Mouse (Mus musculus) testis, postnatal 14 days (tissue): ENCODE data around the gene Ube2j2.

ENCODE experiments used
- DNase-seq: peaks from one replicate; pipeline ENCODE4 v3.0.0; 2021; ENCODE audit warnings: low spot score

Ube2j2 gene

DNA sequence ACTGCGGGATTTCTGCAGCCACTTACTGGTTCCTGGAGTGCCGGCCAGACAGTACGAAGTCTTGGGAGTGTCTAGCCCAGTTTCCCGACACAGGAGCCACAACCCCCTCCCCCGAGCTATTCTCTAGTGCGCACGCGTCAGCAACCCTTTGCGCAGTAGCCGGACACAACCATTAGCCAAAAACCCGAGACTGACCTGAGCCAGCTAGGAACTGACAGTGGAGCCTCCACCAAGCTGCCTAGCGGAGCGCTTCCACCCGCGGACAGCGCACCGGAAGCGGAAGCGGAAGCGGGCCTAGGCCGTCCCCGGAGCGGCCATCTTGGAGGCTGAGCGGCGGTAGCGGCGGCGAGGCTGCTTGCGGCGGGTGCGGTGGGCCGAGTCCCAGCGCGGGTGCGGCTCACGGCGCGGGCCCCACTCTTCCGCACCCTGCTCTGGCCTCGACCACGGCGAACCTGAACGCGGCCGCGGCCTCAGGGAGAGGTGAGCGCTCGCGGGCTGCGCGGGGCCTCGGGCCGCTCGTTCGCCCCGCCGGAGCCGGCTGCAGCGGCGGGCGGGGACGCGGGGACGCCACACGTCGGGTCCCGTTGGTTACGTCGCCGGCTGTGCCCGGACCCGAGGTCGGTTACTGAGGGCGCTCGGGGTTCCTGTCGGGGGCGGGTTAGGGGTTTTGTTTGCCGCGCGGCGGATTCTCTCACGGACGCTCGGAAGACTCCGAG, at the start of gene Ube2j2:
Gene Ube2j2, plus strand, starts transcription at position 298 of the 716 bp plus-strand sequence.
- DNase-seq = peak; percentile 95

DNA sequence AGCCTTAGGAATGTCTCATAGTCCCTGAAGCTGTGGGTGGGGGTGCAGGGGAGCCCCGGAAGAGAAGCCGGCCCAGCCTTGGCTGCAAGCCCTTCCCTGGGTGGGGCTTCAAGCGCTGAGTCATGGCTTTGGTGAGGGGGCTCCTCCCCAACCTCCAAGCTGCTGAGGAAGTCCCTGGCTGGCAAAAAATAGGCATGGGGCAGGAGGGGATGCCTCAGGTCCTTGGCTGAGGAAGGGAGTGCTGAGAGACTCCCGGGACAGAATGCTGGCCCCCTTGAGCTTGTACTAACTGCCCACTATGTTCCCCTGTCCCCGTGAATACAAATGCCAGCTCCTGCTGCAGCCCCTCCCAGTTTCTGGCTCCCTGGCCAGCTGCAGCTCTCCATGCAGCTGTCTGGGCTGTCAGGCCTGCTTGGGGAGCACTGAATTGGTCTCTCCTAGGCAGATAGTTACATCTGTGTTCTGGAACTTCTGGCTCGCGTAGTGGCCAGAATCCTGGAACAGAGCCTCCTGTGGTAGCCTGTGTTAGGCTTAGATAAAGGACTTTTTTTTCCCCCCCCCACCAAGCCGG, 49.2 kb upstream of the Ube2j2 start:
- DNase-seq = no peak

DNA sequence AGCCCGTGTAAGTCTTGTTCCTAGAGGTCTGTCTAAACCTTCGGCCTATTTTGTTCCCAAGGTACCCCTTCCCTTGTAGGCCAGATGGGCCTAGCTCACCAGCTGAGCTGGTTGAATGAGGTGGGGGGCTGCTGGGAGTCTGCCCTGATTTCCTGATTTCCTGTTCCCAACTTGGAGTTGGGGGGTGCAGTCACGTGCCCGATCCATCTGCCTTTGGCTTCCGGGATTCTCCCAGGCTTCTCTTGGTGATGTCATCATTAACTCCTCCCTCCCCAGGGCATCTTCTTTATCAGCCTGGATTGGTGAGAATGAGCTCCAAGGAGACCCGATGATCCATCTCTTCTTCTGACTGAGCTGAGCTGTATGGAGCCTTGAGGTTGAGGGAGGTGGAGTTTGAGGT, 48.4 kb upstream of the Ube2j2 start:
- DNase-seq = peak; percentile 31

DNA sequence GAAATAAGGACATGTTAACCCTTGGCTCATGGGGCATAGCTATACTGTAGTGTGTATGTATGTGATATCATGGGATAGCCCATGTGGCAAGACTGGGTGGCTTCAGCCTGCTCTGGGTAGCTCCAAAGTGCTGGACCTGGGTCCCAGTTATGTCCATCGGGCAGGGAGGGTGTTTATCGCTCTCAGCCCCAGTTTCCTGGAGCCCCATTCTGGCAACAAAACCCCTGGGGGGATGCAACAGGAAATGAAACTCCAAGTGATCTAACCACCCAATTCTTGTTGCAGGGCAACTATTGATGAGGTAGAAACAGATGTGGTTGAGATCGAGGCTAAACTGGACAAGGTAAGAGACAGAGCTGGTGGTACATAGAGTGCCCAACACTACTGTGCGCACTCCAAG, 47.8 kb upstream of the Ube2j2 start:
- DNase-seq = no peak

DNA sequence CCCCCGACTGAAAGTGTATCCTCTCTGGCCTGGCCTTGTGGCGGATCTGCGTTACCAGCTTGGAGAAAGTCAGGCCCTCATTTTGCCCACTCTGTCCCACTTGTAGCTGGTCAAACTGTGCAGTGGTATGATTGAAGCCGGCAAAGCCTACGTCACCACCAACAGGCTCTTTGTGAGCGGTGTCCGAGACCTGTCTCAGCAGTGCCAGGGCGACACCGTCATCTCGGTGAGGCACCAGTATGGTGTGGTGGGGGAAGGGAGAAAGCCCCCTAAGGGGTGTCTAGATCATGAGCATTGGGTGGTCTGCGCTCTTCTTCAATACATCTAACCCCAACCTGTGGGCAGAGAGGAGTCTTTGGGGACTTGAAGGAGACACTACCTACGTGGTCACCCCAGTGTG, 47.2 kb upstream of the Ube2j2 start:
- DNase-seq = peak; percentile 3

DNA sequence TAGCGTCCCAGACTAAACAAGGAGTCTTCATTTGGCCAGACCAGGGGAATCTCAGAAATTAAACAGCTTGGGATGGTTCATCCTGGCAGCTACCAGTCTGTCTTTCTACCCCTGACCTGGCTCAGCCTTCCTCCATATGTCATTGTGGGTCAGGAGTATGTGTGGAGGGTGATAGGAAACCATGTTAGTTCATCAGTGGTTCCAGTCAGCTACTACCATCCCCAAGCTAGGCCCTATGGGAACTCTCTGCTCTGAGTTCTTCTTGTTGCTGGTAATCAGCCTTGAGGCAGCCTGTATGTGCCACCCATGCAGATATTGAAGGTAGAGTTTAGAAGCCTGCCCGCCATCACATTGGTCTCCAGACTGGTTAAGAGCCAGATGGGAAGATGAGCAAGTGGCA, 45.3 kb upstream of the Ube2j2 start:
- no peak for DNase-seq

DNA sequence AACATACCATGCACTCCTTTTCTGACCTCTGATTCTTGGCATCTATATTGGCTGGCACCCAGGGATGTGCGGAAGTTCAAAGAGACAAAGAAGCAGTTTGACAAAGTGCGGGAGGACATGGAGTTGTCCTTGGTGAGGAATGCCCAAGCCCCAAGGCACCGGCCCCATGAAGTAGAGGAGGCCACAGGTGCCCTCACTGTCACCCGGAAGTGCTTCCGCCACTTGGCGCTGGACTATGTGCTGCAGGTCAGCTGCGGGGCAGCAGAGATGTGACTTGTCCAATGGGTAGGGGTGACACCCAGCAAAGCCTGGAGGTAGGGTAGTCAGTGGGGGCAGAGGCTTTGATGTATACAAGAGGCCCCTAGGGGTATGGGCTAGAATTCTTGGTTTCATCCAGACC, 44.3 kb upstream of the Ube2j2 start:
- DNase-seq = peak; percentile 5

DNA sequence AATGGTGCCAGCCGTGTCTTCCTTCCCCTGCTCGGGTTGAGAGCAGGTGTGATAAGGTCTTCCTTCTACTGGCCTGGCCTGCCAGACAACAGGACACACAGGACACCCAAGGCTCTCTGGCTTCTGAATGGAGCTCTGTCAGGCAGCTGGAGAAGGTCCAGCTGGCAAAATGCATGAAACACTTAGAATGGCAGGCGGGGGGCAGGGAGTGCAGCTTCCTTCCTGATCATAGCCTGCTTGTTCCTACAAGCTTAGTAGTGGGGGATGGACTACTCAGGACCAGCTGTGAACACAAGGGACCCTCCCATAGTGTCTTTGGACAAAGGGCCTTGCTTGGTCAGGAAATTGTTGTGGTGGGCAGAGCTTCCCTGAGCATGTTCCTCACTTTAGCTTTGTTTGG, 42.4 kb upstream of the Ube2j2 start:
- DNase-seq = peak; percentile 12

DNA sequence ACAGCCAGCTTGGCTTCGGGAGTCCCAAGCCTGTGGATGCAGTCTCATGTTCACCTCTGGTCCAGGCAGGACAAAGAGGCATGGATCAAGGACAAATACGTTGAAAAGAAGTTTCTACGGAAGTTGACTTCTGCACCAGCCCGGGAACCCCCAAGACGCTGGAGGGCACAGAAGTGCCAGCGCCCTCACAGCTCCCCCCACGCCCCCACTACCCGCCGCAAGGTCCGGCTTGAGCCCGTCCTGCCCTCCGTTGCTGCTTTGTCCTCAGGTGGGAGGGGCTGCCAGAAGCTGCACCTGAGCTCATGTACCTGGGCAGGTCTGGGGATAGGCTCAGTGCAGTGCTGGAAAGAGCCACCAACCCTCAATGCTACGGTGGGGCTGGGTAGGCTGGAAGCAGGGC, 40.4 kb upstream of the Ube2j2 start:
- no peak for DNase-seq

DNA sequence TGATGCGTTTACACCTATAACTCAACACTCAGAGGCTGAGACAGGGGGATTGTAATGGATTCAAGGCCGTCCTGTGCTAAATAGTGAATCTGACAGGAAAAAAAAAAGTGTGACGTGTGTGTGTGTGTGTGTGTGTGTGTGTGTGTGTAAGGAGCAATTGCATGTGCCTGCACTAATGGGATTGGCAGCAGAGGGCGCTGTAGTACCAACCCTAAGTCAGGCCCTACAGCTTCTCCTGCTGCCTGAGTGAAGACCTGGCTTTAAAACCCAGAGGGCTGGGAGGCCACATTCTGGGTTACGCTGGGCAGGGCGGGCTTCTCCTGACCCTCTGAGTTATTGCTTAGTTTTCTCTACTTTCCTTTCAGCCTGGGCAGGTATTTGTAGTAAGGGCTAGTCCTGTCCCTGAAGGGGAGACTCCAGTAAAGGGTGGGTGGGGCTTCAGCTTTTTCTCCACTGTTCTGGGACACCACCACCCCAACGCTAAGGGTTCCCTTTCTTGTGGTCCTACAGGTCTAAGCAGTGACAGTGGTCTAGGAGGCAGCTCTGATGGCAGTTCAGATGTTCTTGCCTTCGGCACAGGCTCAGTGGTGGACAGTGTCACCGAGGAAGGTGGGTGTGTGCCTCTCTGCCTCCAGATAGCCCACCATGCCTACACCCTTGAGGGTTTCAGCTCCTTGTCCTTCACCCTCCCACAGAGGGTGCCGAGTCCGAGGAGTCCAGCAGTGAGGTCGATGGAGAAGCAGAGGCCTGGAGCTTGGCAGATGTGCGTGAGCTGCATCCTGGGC, 39.1 kb upstream of the Ube2j2 start:
- DNase-seq = no peak

DNA sequence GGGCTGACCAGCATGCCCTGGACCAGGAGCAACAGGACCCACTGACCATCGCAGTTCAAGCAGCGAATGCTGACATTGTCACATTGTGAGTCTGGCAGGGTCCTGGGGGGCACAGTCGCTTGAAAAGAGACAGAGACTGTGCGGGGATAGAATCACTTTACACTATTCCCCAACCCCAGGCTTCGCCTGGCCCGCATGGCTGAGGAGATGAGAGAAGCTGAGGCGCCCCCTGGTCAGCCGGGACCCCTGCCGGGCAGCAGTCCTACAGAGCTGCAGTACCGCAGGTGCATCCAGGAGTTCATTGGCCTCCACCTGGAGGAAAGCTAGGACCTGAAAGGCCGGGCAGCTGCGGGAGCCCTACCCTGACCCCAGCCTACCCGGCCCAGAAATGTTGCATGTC, 38.0 kb upstream of the Ube2j2 start:
- DNase-seq = peak; percentile 4

DNA sequence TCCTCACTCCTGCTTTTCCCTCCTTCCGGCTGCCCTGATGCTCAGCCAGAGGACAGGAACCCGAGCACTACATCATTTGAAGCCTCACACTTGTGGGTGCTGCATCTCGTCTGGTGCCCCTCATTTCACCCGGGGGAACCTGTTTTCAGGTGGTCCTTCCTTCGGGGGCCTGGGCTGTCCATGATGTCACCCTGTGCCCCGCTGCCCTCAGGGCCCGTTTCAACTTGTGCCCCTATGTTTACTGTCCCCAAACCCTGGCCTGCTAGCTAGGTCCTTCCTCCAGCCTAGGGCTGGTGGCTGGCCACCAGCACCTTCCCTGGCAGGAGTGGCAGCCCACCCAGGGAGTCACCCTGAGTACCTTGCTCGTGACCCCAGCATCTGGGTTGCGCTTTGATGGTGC, 37.5 kb upstream of the Ube2j2 start:
- peak; percentile 4 for DNase-seq

DNA sequence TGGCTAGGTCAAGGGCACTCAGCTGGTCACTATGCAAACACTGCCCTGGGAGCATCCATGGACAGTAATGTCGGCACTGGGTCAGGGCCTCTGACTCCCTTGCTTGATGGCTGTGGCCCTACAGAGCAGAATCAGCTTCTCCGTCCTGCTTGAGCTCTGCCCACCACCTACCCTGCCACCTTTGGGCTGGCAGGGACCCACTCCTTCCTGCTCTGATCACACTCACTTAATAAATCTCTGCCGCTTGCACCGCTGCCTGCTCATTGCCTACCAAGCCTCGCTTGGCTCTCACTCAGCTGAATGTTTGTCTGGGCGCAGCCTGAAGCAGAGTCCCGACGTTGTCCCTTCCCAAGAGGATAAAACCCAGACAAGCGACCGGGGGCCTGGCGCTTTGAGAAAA, 36.6 kb upstream of the Ube2j2 start:
- DNase-seq = no peak

DNA sequence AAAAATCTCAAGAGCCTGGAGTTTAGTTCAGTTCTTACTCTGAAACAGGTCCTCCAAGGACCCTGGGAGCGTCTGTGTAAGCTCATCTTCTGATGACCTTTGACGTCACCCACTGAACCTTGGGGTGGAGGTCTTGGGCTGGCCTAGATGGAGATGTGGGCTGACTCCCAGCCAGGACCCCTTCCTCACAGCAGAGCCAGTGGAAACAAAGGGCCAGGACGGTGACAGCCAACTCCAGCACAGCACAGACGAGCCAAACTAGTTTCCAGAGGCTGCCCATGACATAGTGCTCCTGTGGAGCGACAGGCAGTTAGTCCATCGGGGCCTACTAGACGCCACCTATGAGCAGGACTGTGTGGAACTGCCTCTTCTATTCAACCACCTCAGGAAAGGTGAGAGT, 35.4 kb upstream of the Ube2j2 start:
- no peak for DNase-seq

DNA sequence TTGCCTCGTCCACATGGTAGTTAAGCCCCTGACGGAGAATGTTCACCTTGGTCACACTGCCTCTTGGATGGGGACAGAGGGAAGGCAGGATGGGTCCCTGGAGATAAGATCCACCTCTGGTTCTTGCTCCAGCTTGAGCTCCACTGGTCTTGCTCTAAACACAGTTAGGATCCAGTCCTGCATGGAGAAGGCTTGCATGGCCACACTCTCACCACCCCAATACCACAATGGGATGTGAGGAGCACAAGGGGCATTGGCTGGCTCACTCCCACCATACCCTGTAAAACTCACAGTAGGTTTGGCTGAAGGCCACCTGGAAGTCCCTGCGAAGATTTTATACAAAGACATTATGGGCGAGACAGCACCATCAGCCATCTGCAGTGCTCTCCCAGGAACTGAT, 34.9 kb upstream of the Ube2j2 start:
- no peak for DNase-seq

DNA sequence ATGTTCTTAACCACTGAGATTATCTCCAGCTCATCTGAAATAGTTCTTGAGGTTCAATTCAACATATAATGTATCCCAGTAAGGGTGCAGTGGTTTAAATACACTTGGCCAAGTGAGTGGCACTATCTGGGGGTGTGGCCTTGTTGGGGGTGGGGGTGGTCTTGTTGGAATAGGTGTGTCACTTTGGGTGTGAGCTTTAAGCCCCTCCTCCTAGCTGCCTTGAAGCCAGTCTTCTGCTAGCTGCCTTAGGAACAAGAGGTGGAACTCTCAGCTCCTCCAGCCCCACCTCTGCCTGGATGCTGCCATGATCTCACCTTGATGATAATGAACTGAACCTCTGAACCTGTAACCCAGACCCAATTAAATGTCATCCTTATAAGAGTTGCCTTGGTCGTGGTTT, 11.6 kb upstream of the Ube2j2 start:
- DNase-seq = no peak

DNA sequence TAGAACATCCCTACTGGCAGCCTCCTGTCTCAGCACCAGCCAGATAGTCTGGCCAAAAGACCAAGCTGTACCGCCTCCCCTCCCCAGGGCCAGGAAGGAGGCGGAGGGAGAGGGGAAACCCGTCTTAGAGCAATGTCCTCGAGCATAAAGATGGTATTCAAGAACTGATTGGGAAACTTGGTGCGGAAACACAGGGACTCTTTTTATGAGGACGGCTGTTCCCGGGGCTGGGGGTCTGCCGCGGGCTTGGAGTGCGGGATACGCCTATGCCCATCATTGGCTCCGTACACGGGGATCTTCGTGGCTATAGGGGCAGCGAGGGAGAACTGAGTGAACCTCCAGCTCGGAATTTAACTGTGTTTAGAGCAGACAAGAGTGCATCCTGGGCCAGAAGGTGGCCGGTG, 580 bp upstream of the Ube2j2 start:
- peak; percentile 43 for DNase-seq

DNA sequence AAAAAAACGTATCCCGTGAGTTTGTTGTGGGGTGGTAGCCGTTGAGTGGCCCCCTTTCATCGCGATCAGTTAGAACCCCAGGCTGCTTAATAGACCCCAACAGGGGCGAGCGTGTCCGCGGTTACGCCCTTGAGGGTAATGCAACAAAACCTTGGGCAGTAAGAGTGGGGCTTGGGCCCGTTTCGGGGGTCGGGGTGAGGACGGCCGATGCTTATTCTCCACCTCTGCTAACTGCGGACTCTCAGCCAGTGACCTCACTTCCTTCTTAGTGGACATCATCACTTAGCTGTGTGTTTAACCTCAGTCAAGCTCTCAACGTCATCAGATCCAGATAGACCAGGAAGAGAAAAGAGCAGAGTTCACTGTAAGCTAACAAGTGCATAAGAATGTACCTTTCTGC, 640 bp downstream of the Ube2j2 start:
- DNase-seq = no peak

DNA sequence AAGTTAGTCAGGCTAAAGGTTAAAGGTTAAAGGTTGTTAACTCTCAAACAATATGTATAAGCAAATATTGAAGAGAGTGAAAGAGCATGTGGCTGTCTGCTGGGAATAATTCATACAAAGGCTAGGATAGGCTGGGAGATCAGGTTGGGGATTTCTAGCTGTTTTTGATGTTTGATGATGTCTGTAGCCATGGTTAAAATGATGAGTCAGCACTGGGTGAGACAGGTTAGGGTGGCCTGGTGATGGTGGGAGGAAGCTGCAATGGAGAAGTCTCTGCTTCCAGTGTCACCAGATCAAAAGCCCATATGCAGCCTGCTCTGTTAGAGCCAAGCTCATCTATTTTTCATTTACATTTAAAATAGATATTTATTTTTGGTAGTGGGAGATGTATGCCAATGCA, 3.5 kb downstream of the Ube2j2 start:
- DNase-seq = no peak

DNA sequence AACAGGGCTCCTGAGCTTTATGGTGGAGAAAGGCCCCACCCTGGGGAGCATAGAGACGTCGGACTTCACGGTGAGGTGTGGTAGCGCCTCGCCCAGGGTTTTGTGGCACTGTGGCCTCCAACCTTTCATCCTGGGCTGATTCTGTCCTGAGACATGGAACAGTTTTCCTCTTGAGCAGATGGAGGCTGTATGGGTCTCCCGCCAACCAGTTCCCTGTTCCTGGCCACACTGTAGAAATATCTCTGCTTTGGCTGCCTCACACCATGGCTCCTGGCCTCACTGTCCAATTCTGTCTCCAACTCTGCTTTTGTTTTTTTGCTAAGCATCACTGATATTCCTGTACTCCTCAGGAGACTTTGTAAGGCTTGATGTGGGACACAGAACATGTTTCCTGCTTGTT, 11.9 kb downstream of the Ube2j2 start:
- no peak for DNase-seq

DNA sequence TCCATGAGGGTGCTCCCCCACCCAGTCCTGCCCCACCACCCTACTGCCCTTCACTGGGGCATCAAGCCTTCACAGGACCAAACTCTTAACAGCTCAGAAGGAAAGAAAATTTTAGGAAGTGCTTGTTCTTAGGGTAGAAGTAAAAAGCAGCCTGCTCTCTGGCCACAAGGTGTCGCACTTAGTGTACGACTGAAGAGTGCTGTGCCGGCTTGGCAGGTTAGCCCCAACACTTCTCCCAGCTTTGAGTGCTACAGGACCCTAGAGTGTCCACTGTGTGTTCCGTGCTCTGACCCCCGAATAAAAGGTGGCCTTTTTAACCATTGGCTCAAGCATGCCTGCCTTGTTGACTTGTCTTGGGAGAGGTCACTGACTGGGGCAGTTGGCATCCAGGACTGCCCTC, 15.6 kb downstream of the Ube2j2 start:
- peak; percentile 41 for DNase-seq

DNA sequence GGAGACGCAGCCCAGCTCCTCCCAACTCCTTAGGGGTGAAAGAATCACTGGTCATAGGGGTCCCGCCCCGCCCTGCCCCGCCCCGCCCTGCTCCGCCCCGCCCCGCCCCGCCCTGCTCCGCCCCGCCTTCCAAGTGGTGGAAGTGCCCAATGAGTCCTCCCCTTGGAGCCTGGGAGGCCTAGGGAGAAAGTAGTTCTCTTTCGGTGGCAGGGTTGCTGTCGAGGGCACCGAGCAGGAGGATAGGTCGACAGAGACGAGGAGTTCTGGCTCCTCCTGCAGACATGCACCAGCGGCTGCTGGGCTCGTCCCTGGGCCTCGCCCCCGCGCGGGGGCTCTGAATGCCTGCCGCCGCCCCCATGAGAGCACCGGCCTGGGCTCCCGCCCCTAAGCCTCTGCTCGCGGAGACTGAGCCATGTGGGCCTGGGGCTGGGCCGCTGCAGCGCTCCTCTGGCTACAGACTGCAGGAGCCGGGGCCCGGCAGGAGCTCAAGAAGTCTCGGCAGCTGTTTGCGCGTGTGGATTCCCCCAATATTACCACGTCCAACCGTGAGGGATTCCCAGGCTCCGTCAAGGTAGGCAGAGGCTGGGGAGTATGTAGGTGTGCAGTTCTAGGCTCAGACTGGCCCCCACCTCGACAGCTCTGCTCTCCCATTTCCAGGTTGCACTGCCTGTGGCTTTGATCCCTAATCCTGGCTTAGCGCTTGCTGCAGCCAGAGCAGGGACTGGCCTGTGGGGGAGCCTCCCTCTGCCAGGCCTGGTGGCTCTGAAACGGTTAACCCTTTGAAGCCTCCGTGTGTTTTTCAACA, 18.7 kb downstream of the Ube2j2 start, which contains the start of gene C1qtnf12:
Gene C1qtnf12, plus strand, starts transcription at position 152 of the 805 bp plus-strand sequence.
- DNase-seq = peak; percentile 50
